Mouse (Mus musculus) heart, postnatal 25 days (tissue): ENCODE results near the gene Ddx39b. TPM values are rescaled to one million over a fixed set of nuclear protein-coding genes. Genes with fewer than 3 reads are reported as not detected.
A peak's percentile ranks its signal among the peaks of the same experiment; 100 is the strongest.
"Not testable (repeated sequence)": the region's sequence is repeated elsewhere in the genome, so short reads cannot be mapped to it uniquely, and the experiment has no call there.

Experiments
- DNase-seq: peaks from one replicate; pipeline ENCODE4 v3.0.0; 2022; ENCODE audit warnings: low spot score
- intact Hi-C: fragments of 180-260 bp; cut with DNase I; formaldehyde crosslinking; loops from one replicate; pipeline ENCODE4 v1.15.1; 2025
- microRNA-seq: library from miRNA; unstranded; fragments of <30 nt; microRNA quantifications from one replicate; pipeline ENCODE4 v1.2.0, GENCODE M21; 2022
- total RNA-seq, 2 experiments: library from RNA; stranded (reverse); gene quantifications; 2 replicates each; pipeline ENCODE4 v1.2.3; 2021

Ddx39b gene
- total RNA-seq, 2 experiments from 2014 or later, result 89.2 to 99.4 TPM

DNA sequence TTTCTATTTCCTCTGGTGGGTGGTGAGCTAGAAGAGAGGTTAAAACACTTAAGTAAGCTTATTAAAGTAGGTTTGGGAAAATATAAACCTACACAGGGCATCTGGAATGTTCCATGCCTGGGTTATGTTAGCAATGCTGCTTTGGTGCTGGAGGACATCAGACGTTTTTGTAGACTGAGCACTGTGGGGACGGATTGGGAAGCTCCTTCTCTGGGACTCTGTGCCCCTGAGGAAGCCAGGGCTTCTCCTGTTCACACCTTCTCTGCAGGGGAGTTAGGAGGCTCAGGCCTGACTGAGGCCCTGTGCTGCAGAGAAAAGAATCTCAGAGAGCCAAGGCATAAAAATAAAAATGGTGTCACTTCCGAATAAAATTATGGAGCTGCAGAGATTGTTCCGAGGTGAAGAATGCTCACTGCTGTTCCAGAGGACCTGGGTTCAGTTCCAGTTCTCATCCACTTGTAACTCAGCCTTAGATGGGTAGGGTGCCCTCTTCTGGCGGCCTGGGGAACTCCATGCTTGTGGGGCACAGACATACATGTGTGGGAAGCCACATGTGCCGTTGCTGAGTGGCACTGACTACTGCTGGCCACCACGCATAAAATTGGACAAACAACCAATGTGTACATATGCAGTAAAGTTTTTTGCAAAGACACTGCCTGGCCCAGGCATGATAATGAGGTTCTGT is 58.9 kb downstream of the Ddx39b start:
- DNase-seq, intact Hi-C loops: not testable (repeated sequence)

DNA sequence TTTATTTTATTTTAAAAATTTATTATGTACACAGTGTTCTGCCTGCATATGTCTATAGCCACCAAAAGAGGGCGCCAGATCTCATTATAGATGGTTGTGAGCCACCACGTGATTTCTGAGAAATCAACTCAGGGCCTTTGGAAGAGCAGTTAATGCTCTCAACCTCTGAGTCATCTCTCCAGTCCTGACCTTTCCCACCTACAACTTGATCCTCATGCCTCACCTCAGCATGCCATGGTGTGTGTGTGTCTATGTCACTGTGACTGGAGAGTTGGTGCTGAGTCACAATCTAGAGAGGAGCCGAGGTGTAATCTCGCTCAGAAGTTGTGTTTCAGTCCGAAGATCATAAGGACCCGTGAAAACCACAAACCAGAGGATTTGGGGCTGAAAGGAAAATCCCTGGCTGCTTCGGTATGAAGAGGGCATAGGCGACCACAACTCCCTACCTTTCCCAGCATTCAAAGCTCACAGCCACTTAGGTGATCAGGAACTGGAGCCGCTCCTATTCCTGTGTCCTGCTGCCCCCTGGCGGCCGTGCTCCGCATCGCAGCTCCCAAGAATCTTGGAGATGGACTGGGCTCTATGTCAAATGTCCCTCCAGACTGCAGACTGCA is 60.2 kb downstream of the Ddx39b start:
- intact Hi-C loops, result loop anchor here (1.0 kb wide), 2 partner anchors 43 to 1335 kb away; no protein-coding TSS in a partner anchor

DNA sequence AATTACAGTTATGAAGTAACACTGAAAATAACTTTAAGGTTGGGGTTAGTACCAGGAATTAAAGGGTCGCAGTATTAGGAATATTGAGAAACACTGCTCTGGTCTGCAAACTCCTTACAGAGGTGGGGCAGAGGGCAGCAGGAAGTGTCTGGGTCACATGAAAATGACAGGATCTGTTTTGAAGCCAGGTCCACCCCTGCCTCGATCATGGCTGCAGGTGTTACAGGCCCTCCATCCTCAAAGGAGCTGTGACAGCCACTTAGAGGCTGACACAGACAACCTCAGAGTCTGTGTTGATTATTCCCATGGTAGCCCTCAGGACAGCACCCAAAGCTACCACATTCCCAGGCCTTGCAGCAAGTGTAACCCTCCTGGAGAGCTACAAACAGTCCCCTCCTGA is 61.7 kb downstream of the Ddx39b start:
- no peak for DNase-seq
- intact Hi-C loops, result no loop called here

More for the DNA sequence above, 60.2 kb downstream of the Ddx39b start:
- peak; percentile 47 for DNase-seq

Small RNA genes within 50 kb of the gene (microRNA-seq; reads per million reads assigned to microRNA genes)
- gene Mir6973a (not detected), gene Mir6974 (not detected), gene Mir6975 (2.8 reads per million, percentile 3 among the genes with 10 or more reads in this experiment), gene Mir8094 (not detected)

Other genes with a start within 250 kb of the Ddx39b start
- 10 to 100 TPM; 25.7 to 26.9 TPM for gene Vars, start 240.8 kb upstream of the Ddx39b start, total RNA-seq
- gene Vwa7, start 225.2 kb upstream of the Ddx39b start, total RNA-seq, result 1 to 10 TPM; 7.3 to 7.7 TPM
- gene Sapcd1, start 213.7 kb upstream of the Ddx39b start, total RNA-seq, result not detected
- gene Msh5, start 195.0 kb upstream of the Ddx39b start, total RNA-seq, result 1 to 10 TPM in 1 of 2 experiments, under 1 TPM in 1; 0.57 to 1.3 TPM
- gene Clic1, start 191.8 kb upstream of the Ddx39b start, total RNA-seq, result 10 to 100 TPM; 40.0 to 46.1 TPM
- gene Ddah2, start 182.7 kb upstream of the Ddx39b start, total RNA-seq, result 10 to 100 TPM; 27.7 to 31.3 TPM
- not detected for gene Ly6g6c, start 176.4 kb upstream of the Ddx39b start, total RNA-seq
- under 1 TPM; 0.18 to 0.87 TPM for gene Mpig6b, start 175.6 kb upstream of the Ddx39b start, total RNA-seq
- gene Ly6g6e, start 164.8 kb upstream of the Ddx39b start, total RNA-seq, result not detected
- under 1 TPM; 0.53 to 0.78 TPM for gene Ly6g6d, start 163.7 kb upstream of the Ddx39b start, total RNA-seq
- not detected for gene Ly6g6f, start 156.1 kb upstream of the Ddx39b start, total RNA-seq
- gene Abhd16a, start 152.5 kb upstream of the Ddx39b start, total RNA-seq, result 10 to 100 TPM; 47.9 to 57.5 TPM
- not detected for gene Ly6g5c, start 133.5 kb upstream of the Ddx39b start, total RNA-seq
- gene Ly6g5b, start 126.3 kb upstream of the Ddx39b start, total RNA-seq, result under 1 TPM in 1 of 2 experiments, not detected in 1; 0.36 TPM
- gene Gpank1, start 120.3 kb upstream of the Ddx39b start, total RNA-seq, result 1 to 10 TPM; 6.3 to 9.5 TPM
- gene Csnk2b, start 119.7 kb upstream of the Ddx39b start, total RNA-seq, result 100 to 1,000 TPM; 155 to 167 TPM
- gene D17H6S53E, start 115.4 kb upstream of the Ddx39b start, total RNA-seq, result 10 to 100 TPM; 27.0 to 27.1 TPM
- gene Apom, start 109.7 kb upstream of the Ddx39b start, total RNA-seq, result not detected
- 100 to 1,000 TPM; 222 to 232 TPM for gene Bag6, start 106.6 kb upstream of the Ddx39b start, total RNA-seq
- 100 to 1,000 TPM; 135 to 143 TPM for gene Prrc2a, start 76.8 kb upstream of the Ddx39b start, total RNA-seq
- gene Aif1, start 65.7 kb upstream of the Ddx39b start, total RNA-seq, result 1 to 10 TPM; 2.3 to 3.5 TPM
- 1 to 10 TPM; 2.7 to 5.3 TPM for gene Lst1, start 53.3 kb upstream of the Ddx39b start, total RNA-seq
- gene Ltb, start 47.3 kb upstream of the Ddx39b start, total RNA-seq, result 1 to 10 TPM; 1.4 to 1.8 TPM
- gene Tnf, start 39.7 kb upstream of the Ddx39b start, total RNA-seq, result under 1 TPM; 0.56 to 0.60 TPM
- gene Lta, start 36.4 kb upstream of the Ddx39b start, total RNA-seq, result not detected
- gene Gm16181, start 20.9 kb upstream of the Ddx39b start, total RNA-seq, result under 1 TPM; 0.50 to 0.65 TPM
- gene Atp6v1g2, start 8.1 kb upstream of the Ddx39b start, total RNA-seq, result 1 to 10 TPM; 2.5 to 2.8 TPM
- gene Nfkbil1, start 6.0 kb upstream of the Ddx39b start, total RNA-seq, result 1 to 10 TPM; 8.2 to 8.7 TPM
- 10 to 100 TPM; 84.3 to 89.6 TPM for gene H2-D1, start 21.0 kb downstream of the Ddx39b start, total RNA-seq
- 1 to 10 TPM in 1 of 2 experiments, under 1 TPM in 1; 0.23 to 1.1 TPM for gene H2-Q1, start 78.7 kb downstream of the Ddx39b start, total RNA-seq
- under 1 TPM; 0.95 to 0.99 TPM for gene H2-Q2, start 100.5 kb downstream of the Ddx39b start, total RNA-seq
- 10 to 100 TPM in 1 of 2 experiments, 1 to 10 TPM in 1; 7.9 to 11.0 TPM for gene H2-Q4, start 137.9 kb downstream of the Ddx39b start, total RNA-seq
- gene H2-Q6, start 183.1 kb downstream of the Ddx39b start, total RNA-seq, result under 1 TPM; 0.34 to 0.75 TPM
- gene H2-Q7, start 197.4 kb downstream of the Ddx39b start, total RNA-seq, result 1 to 10 TPM; 1.3 to 1.4 TPM
- gene H2-Q10, start 228.3 kb downstream of the Ddx39b start, total RNA-seq, result under 1 TPM; 0.13 to 0.14 TPM